Mouse (Mus musculus) skeletal muscle tissue, adult 2 months (tissue): ENCODE measurements around the gene Emcn.
A peak's percentile ranks its signal among the peaks of the same experiment; 100 is the strongest.

Experiments used
- DNase-seq: peaks from one replicate; pipeline ENCODE4 v3.0.0-alpha.2; 2012; ENCODE audit warnings: low read depth, low spot score

Gene Emcn

GRCm38 (mm10) chr3:137340938-137341337 is at the start of gene Emcn:
Gene Emcn (plus strand): TSS chr3:137341067.
- no peak for DNase-seq

GRCm38 (mm10) chr3:137293174-137293591 is 47.7 kb upstream of the Emcn start:
- DNase-seq, result no peak

- no peak for DNase-seq
These were observed 42.6 kb upstream of the Emcn start for GRCm38 (mm10) chr3:137298230-137298629.

GRCm38 (mm10) chr3:137300210-137300609 is 40.7 kb upstream of the Emcn start:
- DNase-seq, result no peak

GRCm38 (mm10) chr3:137301195-137301594 is 39.7 kb upstream of the Emcn start:
- no peak for DNase-seq

GRCm38 (mm10) chr3:137302804-137303203 is 38.1 kb upstream of the Emcn start:
- DNase-seq, result no peak

GRCm38 (mm10) chr3:137309959-137310358 is 30.9 kb upstream of the Emcn start:
- DNase-seq, result no peak

- no peak for DNase-seq
These were observed 28.3 kb upstream of the Emcn start for GRCm38 (mm10) chr3:137312540-137312939.

- DNase-seq, result no peak
These were observed 27.0 kb upstream of the Emcn start for GRCm38 (mm10) chr3:137313775-137314362.

- DNase-seq, result no peak
These were observed 22.5 kb upstream of the Emcn start for GRCm38 (mm10) chr3:137318371-137318770.

GRCm38 (mm10) chr3:137319950-137320349 is 20.9 kb upstream of the Emcn start:
- DNase-seq, result no peak

GRCm38 (mm10) chr3:137322304-137322703 is 18.6 kb upstream of the Emcn start:
- DNase-seq, result peak; percentile 10

- DNase-seq, result no peak
These were observed 11.0 kb upstream of the Emcn start for GRCm38 (mm10) chr3:137329898-137330297.

- no peak for DNase-seq
These were observed 9.9 kb upstream of the Emcn start for GRCm38 (mm10) chr3:137330950-137331349.

GRCm38 (mm10) chr3:137332531-137332930 is 8.3 kb upstream of the Emcn start:
- no peak for DNase-seq

GRCm38 (mm10) chr3:137335957-137336356 is 4.9 kb upstream of the Emcn start:
- DNase-seq, result no peak

- DNase-seq, result no peak
These were observed 2.6 kb downstream of the Emcn start for GRCm38 (mm10) chr3:137343446-137343845.

- DNase-seq, result no peak
These were observed 11.0 kb downstream of the Emcn start for GRCm38 (mm10) chr3:137351882-137352281.

GRCm38 (mm10) chr3:137356697-137357096 is 15.8 kb downstream of the Emcn start:
- no peak for DNase-seq

- no peak for DNase-seq
These were observed 26.4 kb downstream of the Emcn start for GRCm38 (mm10) chr3:137367123-137367825.

- DNase-seq, result no peak
These were observed 27.0 kb downstream of the Emcn start for GRCm38 (mm10) chr3:137367826-137368325.

GRCm38 (mm10) chr3:137372854-137373253 is 32.0 kb downstream of the Emcn start:
- DNase-seq, result no peak

- no peak for DNase-seq
These were observed 41.4 kb downstream of the Emcn start for GRCm38 (mm10) chr3:137382311-137382710.
